Mouse (Mus musculus) thymus, adult 2 months (tissue): Measurements from ENCODE around the gene Kcnk18. TPM values are rescaled to one million over a fixed set of nuclear protein-coding genes. Genes with fewer than 3 reads are reported as not detected.

Experiments used
- DNase-seq: peaks from one replicate; pipeline ENCODE4 v3.0.0; 2021
- H3K27ac ChIP-seq: fragments of 200-500 bp; 2 replicates; pipeline ENCODE4 v1.5.1; 2012; ENCODE audit warnings: low read length, control low read depth; ENCODE audit not compliant: control insufficient read depth, insufficient read depth
- H3K27me3 ChIP-seq: fragments of 200-500 bp; 2 replicates; pipeline ENCODE4 v1.6.1; 2012; ENCODE audit warnings: mild to moderate bottlenecking, low read length, moderate library complexity, mixed read lengths; ENCODE audit not compliant: control insufficient read depth, insufficient read depth
- H3K36me3 ChIP-seq: fragments of 200-500 bp; 2 replicates; pipeline ENCODE4 v1.6.1; 2012; ENCODE audit warnings: mild to moderate bottlenecking, low read length, moderate library complexity; ENCODE audit not compliant: control insufficient read depth, insufficient read depth
- H3K4me1 ChIP-seq: fragments of 200-500 bp; replicated peaks from 2 replicates; pipeline ENCODE4 v1.6.1; 2012; ENCODE audit warnings: low read length; ENCODE audit not compliant: control insufficient read depth, insufficient read depth
- H3K4me3 ChIP-seq: fragments of 200-500 bp; 2 replicates; pipeline ENCODE4 v1.5.1; 2012; ENCODE audit warnings: mild to moderate bottlenecking, low read length, control low read depth, moderate library complexity; ENCODE audit not compliant: control insufficient read depth, insufficient read depth
- CTCF ChIP-seq: fragments of 200-500 bp; IDR thresholded peaks from 2 replicates; pipeline ENCODE4 v1.5.1; 2012; ENCODE audit warnings: mild to moderate bottlenecking, control low read depth, low read length, moderate library complexity, borderline replicate concordance; ENCODE audit not compliant: control insufficient read depth, poor library complexity, insufficient read depth; ENCODE audit errors: extremely low read depth
- POLR2A ChIP-seq: fragments of 200-500 bp; IDR thresholded peaks from 2 replicates; pipeline ENCODE4 v1.6.1; 2012; ENCODE audit warnings: mild to moderate bottlenecking, low read length, control low read depth, moderate library complexity; ENCODE audit not compliant: control insufficient read depth, poor library complexity, insufficient read depth; ENCODE audit errors: extremely low read depth
- WGBS: fragments of 180-500 bp; shearing (Covaris S2); methylation state at CpG from one replicate; pipeline ENCODE4 v1.1.7; 2018; 5-methylcytosine and 5-hydroxymethylcytosine counted together
- polyA plus RNA-seq: library from polyadenylated mRNA; depleted of rRNA; stranded (reverse); fragments of >200 nt; gene quantifications from 2 replicates; pipeline ENCODE4 v1.2.3, GENCODE M21; 2012

Gene Kcnk18
- polyA plus RNA-seq, 1 experiment = not detected

DNA sequence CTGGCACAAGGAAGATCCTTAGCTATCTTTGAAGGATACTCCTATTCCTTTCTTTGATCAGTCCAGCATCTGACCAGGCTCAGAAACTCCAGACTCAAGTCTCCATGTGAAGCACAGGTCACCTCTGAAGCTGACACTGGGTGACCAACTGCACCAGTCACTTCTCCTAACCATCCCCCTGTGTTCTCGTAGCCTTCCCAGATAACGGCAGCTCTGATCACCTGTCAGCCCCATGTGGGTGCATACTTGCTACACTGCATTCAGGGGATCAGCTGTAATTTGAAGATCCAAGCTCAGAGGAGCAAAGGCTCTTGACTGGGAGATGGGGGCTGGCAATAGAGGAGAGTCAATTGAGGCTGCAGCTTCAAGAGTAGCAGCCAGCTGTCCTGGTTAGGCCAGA, 10.0 kb upstream of the Kcnk18 start:
- Histone ChIP-seq H3K27ac (no peak overlapping the region), H3K27me3 (no peaks in the 10 kb centered on the region), H3K36me3 (no peaks in the 10 kb centered on the region), H3K4me1 (no peaks in the 10 kb centered on the region), H3K4me3 (no peak overlapping the region)
- WGBS = 82% methylated on average over 2 of the region's 2 CpGs
- no peak for DNase-seq
- TF ChIP-seq POLR2A (no peak), CTCF (no peak)

DNA sequence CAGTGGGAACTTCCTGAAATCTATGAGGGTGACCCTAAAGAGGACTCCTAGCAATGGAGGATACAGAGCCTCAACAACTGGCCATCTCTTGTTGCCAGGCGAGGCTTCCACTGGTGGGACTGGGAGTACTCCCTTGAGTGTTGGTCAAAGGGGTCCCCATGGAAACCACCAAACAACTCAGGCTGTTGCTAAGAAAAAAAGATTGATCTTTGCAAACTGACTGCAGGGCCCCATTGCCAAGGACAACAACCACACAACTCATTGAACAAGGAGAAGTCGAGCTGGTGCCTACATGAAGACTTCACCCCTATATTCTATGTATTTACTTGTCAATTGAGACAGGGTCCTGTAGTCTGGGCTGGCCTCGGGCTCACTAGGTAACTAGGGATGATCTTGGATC, 2.1 kb upstream of the Kcnk18 start:
- Histone ChIP-seq H3K4me3 (no peak overlapping the region), H3K36me3 (no peaks in the 10 kb centered on the region), H3K27me3 (no peaks in the 10 kb centered on the region), H3K27ac (no peak overlapping the region), H3K4me1 (no peaks in the 10 kb centered on the region)
- 96% methylated on average over 3 of the region's 3 CpGs for WGBS
- DNase-seq = no peak
- TF ChIP-seq POLR2A (no peak), CTCF (no peak)

DNA sequence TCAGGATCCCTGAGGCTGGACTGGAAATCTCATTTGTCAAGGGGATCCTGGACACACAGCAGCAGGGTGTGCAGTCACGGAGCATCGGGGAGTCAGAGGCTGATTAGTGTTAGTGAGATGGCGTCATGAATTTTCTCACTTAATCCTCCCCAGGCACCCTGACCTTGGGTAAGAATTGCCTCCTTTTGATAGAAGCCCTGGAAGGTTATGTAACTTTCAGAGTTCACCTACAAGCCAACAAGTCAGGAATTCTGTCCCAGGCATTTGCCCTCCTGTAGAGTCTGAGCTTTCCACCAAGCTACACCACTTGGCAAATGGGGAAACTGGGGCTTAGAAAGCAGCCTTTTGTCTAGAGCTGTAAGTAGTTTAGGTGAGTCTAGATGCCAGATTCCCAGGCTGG, 2.1 kb downstream of the Kcnk18 start:
- no peak for TF ChIP-seq CTCF
- TF ChIP-seq POLR2A = no peak
- Histone ChIP-seq H3K36me3 (no peaks in the 10 kb centered on the region), H3K27me3 (no peaks in the 10 kb centered on the region), H3K4me1 (no peaks in the 10 kb centered on the region), H3K27ac (no peak overlapping the region), H3K4me3 (no peak overlapping the region)
- no peak for DNase-seq
- 78% methylated on average over 3 of the region's 3 CpGs for WGBS

DNA sequence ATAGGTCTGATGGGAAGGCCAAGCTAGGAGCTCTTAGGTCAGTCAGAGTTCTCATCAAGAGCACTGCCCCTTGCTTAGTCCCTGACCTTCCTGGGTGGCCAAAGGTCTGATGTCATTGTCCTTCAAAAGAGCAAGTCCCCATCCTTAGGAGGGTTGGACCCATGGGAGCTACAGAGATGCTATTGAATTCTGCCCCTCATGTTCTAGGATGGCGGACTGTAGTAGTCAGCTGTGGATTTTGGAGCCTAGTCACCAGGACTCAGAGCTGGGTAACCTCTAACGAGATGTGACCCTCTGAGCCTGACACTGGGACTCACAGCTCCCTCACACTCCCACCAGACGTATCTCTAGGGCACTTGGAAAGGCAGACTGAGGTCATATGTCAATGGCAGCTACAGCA, 9.4 kb downstream of the Kcnk18 start:
- no peaks in the 10 kb centered on the region for H3K36me3 ChIP-seq
- no peaks in the 10 kb centered on the region for H3K4me1 ChIP-seq
- H3K4me3 ChIP-seq = no peak overlapping the region
- WGBS = 82% methylated on average over 3 of the region's 3 CpGs
- H3K27me3 ChIP-seq = no peaks in the 10 kb centered on the region
- no peak overlapping the region for H3K27ac ChIP-seq
- TF ChIP-seq POLR2A (no peak), CTCF (no peak)
- no peak for DNase-seq

DNA sequence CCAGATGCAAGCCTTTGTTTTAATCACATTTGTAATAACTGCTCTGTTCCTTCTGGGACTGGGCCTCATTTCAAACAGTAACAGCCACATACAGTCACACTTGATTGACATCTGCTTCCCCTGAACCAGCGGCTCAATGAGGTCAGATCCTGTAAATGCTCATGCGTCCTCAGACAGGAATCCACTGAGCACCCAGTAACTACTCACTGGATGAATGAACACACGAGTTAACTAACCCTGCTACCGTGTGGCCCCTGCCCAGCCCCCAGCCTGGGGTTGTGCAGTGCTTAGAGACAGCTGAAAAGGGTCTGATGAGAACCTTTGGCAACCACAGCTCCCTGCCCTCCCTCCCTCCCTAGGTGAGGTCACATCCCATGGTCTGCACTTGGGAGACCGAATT, 13.8 kb downstream of the Kcnk18 start:
- H3K36me3 ChIP-seq = no peaks in the 10 kb centered on the region
- 64% methylated on average over 5 of the region's 5 CpGs for WGBS
- H3K27me3 ChIP-seq = no peaks in the 10 kb centered on the region
- H3K27ac ChIP-seq = no peak overlapping the region
- TF ChIP-seq CTCF (no peak), POLR2A (no peak)
- no peaks in the 10 kb centered on the region for H3K4me1 ChIP-seq
- DNase-seq = no peak
- H3K4me3 ChIP-seq = no peak overlapping the region

DNA sequence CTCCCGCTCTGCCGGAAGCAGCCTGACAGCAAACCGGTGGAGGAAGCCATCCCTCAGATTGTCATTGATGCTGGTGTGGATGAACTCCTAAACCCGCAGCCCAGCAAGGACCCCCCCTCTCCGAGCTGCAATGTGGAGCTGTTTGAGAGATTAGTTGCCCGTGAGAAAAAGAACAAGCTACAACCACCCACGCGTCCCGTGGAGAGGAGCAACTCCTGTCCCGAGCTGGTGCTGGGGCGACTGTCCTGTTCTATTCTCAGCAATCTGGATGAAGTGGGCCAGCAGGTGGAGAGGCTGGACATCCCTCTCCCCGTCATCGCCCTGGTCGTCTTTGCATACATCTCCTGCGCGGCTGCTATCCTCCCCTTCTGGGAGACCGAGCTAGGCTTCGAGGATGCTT, 16.0 kb downstream of the Kcnk18 start:
- Histone ChIP-seq H3K4me1 (no peaks in the 10 kb centered on the region), H3K36me3 (no peaks in the 10 kb centered on the region), H3K27me3 (no peaks in the 10 kb centered on the region), H3K4me3 (no peak overlapping the region), H3K27ac (no peak overlapping the region)
- 92% methylated on average over 18 of the region's 18 CpGs for WGBS
- no peak for TF ChIP-seq CTCF
- no peak for TF ChIP-seq POLR2A
- no peak for DNase-seq

DNA sequence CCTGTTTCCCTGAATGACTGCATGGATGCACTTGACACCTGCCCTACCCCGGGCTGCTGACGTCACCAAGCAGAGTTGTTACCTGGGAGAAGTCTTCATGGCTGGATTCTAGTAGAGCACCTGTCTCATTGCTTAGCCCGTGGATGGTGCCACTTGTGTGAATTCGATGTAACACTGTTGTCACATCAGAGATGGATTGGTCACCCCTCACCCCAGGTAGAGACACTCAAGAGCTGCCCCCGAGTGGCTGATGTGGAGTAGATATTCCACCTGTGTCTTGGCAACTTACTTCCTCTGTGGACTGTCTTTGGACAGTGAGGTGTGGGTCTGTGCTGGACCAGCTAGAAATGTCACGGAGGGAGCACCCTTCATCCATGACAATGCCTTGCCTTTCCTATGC, 17.0 kb downstream of the Kcnk18 start:
- TF ChIP-seq CTCF (no peak), POLR2A (no peak)
- H3K27ac ChIP-seq = no peak overlapping the region

More for the DNA sequence above, 17.0 kb downstream of the Kcnk18 start:
- DNase-seq = no peak
- H3K4me3 ChIP-seq = no peak overlapping the region
- no peaks in the 10 kb centered on the region for H3K27me3 ChIP-seq
- no peaks in the 10 kb centered on the region for H3K36me3 ChIP-seq
- no peaks in the 10 kb centered on the region for H3K4me1 ChIP-seq
- WGBS = 77% methylated on average over 6 of the region's 6 CpGs
